Mouse (Mus musculus) thymus, adult 2 months (tissue): Measurements from ENCODE around the gene Frmd7.

Experiments used
- CTCF ChIP-seq: fragments of 200-500 bp; IDR thresholded peaks from 2 replicates; pipeline ENCODE4 v1.5.1; 2012; ENCODE audit warnings: mild to moderate bottlenecking, control low read depth, low read length, moderate library complexity, borderline replicate concordance; ENCODE audit not compliant: control insufficient read depth, poor library complexity, insufficient read depth; ENCODE audit errors: extremely low read depth
- POLR2A ChIP-seq: fragments of 200-500 bp; IDR thresholded peaks from 2 replicates; pipeline ENCODE4 v1.6.1; 2012; ENCODE audit warnings: mild to moderate bottlenecking, low read length, control low read depth, moderate library complexity; ENCODE audit not compliant: control insufficient read depth, poor library complexity, insufficient read depth; ENCODE audit errors: extremely low read depth

DNA sequence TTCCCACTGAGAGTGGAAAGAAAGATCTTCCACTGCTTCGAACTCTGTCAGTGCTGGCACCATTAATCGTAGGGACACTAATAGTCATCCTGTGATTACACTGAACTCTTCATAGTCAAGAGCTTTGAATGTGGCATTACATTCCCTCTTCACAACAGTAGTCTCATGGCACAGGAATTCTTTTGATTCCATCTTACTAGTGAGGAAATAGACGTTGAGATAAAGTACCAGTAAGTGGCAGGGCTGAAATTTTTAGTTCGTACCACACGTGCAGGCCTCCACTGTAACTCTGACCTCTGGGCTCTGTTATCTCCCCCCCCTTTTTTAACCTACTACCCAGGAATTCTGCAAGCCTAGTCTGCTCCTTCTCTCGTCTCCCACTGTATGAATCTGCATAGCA, 20.4 kb upstream of the Frmd7 start:
- TF ChIP-seq POLR2A (no peak), CTCF (no peak)
